Mouse (Mus musculus): Measurements from ENCODE around the gene Mad1l1. TPM values are rescaled to one million over a fixed set of nuclear protein-coding genes. Genes with fewer than 3 reads are reported as not detected.
A peak's percentile ranks its signal among the peaks of the same experiment; 100 is the strongest.

The Mad1l1 gene
- total RNA-seq, 1 experiment from 2014 or later, result 23.1 TPM

- peak; percentile 65 for DNase-seq
Observed at GRCm38 (mm10) chr5:140178058-140178690, 143.2 kb downstream of the Mad1l1 start.

- no peak for DNase-seq
Observed at GRCm38 (mm10) chr5:140177582-140177981, 143.8 kb downstream of the Mad1l1 start.

GRCm38 (mm10) chr5:140176370-140176769, 145.0 kb downstream of the Mad1l1 start:
- no peak for DNase-seq

GRCm38 (mm10) chr5:140174814-140175490, 146.4 kb downstream of the Mad1l1 start:
- no peak for DNase-seq

GRCm38 (mm10) chr5:140174066-140174465, 147.3 kb downstream of the Mad1l1 start:
- no peak for DNase-seq

GRCm38 (mm10) chr5:140173181-140173580, 148.2 kb downstream of the Mad1l1 start:
- no peak for DNase-seq

GRCm38 (mm10) chr5:140171710-140172109, 149.6 kb downstream of the Mad1l1 start:
- no peak for DNase-seq

- DNase-seq, result no peak
Observed at GRCm38 (mm10) chr5:140167531-140167930, 153.8 kb downstream of the Mad1l1 start.

GRCm38 (mm10) chr5:140167080-140167479, 154.3 kb downstream of the Mad1l1 start:
- DNase-seq, result peak; percentile 79

- no peak for DNase-seq
Observed at GRCm38 (mm10) chr5:140163947-140164346, 157.4 kb downstream of the Mad1l1 start.

GRCm38 (mm10) chr5:140162071-140162845, 159.1 kb downstream of the Mad1l1 start:
- no peak for DNase-seq

- no peak for DNase-seq
Observed at GRCm38 (mm10) chr5:140159007-140159406, 162.3 kb downstream of the Mad1l1 start.

GRCm38 (mm10) chr5:140157886-140158627, 163.3 kb downstream of the Mad1l1 start:
- no peak for DNase-seq

GRCm38 (mm10) chr5:140154166-140154565, 167.2 kb downstream of the Mad1l1 start:
- no peak for DNase-seq

GRCm38 (mm10) chr5:140151871-140152270, 169.5 kb downstream of the Mad1l1 start:
- no peak for DNase-seq

- DNase-seq, result no peak
Observed at GRCm38 (mm10) chr5:140151180-140151579, 170.2 kb downstream of the Mad1l1 start.

- no peak for DNase-seq
Observed at GRCm38 (mm10) chr5:140150694-140151093, 170.7 kb downstream of the Mad1l1 start.

- DNase-seq, result no peak
Observed at GRCm38 (mm10) chr5:140150136-140150535, 171.2 kb downstream of the Mad1l1 start.

GRCm38 (mm10) chr5:140149298-140149697, 172.1 kb downstream of the Mad1l1 start:
- DNase-seq, result no peak

GRCm38 (mm10) chr5:140143541-140143940, 177.8 kb downstream of the Mad1l1 start:
- no peak for DNase-seq

- DNase-seq, result no peak
Observed at GRCm38 (mm10) chr5:140141336-140141735, 180.0 kb downstream of the Mad1l1 start.

GRCm38 (mm10) chr5:140140214-140140613, 181.1 kb downstream of the Mad1l1 start:
- peak; percentile 56 for DNase-seq
